Mouse (Mus musculus) gastrocnemius, postnatal 14 days (tissue): ENCODE data around the gene Etv1. TPM values are rescaled to one million over a fixed set of nuclear protein-coding genes. Genes with fewer than 3 reads are reported as not detected.
"Not testable (repeated sequence)": the region's sequence is repeated elsewhere in the genome, so short reads cannot be mapped to it uniquely, and the experiment has no call there.

Experiments
- DNase-seq: peaks from one replicate; pipeline ENCODE4 v3.0.0; 2021; ENCODE audit warnings: mixed read lengths
- intact Hi-C: fragments of 180-260 bp; cut with DNase I; formaldehyde crosslinking; loops from one replicate; pipeline ENCODE4 v1.15.1; 2025; ENCODE audit warnings: low total_unique reads
- total RNA-seq, 2 experiments: library from RNA; stranded (reverse); gene quantifications; 2 replicates each; pipeline ENCODE4 v1.2.3; 2021

Gene Etv1
- total RNA-seq, 2 experiments from 2014 or later: 6.7 to 7.1 TPM

DNA sequence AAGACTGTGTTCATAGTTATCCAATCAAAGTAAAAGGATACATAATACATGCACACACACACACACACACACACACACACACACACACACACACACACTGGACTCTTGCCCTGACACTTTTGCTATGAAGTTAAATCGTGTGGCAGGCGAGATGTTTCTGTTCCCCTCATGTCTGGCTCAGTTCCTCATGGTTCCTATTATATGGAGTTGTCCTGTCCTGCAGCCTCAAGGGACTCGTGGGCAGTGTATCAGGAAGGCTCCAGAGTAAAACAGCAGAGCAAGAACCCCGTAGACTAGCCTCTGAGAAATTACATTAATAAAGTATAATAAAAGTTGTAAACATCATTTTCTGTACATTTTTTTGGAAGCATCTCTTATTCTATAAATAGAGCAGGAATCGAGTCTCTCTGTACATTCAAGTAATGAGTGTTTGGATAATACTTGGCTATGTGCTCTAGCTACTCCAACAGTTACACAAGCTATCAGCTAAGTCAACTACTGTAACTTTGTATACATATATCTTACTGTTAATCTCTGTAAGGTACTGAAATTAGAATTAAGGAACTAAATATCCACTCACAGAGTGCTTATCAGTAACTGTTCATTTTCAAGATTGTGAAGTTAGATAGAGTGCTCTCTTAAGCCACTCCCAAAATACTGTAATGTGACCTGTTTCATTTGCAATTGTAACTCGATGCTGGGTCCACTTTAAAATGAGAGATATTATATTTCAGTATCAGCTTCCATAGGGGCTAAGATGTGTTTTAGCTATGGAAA, 35.0 kb downstream of the Etv1 start:
- intact Hi-C loops: no loop called here
- no peak for DNase-seq

DNA sequence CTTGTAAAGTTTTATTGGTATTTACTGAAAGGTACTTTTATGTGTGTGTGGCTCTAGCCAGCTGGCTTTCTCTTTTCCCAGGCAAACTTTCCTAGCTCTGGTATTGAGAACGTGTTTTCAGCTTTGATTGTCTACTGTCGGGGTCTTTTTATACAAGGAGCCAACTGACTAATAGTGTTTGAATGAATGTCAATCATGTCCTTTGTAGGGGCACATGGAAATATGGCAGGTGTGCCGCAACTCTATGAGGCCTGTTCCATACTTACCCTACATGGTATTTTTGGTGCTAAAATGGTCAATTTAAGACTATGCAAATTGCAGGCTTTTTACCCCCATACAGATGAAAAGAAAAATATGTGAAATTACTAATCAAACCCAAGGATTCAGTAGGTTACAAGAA, 37.1 kb downstream of the Etv1 start:
- intact Hi-C loops: no loop called here

DNA sequence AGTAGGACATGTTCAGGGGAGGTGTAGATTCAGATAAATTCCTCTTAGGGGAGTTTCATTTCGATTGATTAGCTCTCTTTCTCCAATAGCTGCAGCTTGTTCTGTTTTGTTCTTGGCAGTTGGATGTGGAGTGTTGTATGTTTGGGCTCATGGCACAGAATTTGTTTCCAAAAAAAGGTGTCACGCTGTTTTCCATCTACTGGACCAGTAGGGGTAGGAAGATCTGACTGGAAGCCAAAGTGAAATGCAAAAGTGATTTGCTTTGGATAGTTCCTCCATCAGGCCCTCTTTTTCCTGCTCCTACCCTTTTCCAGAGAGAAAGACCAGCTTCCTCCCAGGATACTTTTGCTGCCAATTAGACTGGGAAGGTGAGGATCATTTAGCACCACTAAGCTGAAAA, 39.1 kb downstream of the Etv1 start:
- DNase-seq: no peak
- intact Hi-C loops: no loop called here

More for the DNA sequence above, 37.1 kb downstream of the Etv1 start:
- no peak for DNase-seq

DNA sequence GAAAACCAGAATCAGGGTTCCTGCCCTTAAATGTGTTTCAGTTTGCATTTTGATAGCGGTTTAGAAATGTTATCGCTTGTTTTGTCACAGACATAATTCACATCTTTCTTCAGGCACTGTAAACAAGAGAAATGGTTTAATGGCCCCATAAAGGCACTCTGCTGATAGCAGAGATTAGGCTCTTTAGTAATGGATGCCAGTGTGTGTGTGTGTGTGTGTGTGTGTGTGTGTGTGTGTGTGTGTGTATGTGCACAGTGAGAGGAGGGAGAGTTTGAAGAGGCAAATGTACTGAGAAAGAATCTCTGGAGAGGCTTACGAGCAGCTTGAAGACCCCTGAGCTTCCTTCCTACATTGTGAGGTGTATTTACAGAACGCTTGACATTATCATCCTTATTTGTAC, 41.5 kb downstream of the Etv1 start:
- intact Hi-C loops: no loop called here
- no peak for DNase-seq

DNA sequence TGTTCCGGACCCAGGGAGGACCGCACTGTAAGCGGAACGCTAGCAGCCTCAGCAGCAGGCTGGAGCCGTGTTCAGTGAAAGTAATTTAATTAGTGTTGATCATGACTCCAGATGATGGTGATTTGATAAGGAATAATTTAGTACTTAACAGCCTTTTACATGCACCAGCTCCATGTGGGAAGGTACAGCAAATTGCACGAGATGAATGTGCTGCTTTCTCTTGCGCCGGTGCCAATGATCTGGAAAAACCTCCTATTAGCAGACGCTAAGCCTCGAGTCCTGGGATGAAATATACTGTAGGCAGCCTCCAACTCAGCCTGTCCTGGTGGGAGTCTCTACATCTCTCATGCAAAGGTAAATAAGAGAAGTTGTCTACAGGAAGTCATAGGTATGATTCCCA, 45.2 kb downstream of the Etv1 start:
- intact Hi-C loops: no loop called here
- no peak for DNase-seq

DNA sequence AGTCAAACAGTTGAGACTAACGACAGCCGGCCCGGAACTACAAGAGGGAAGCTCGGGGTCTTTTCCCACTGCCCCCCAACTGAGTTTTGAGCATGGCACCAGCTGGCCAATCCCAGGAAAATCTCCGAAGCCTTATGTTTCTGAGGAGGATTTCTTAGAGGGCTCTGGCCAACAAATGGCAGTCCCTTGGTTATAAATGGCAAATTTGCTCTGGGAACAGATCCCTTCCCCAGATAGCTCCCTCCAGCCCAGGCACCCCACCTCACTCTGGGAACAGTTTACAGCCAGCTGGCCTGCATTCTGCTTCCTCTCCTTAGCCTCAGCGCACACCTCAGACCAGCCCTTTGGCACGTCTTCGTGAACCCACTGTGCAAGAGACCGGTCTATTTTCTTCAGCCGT, 53.8 kb downstream of the Etv1 start:
- intact Hi-C loops: no loop called here
- no peak for DNase-seq

DNA sequence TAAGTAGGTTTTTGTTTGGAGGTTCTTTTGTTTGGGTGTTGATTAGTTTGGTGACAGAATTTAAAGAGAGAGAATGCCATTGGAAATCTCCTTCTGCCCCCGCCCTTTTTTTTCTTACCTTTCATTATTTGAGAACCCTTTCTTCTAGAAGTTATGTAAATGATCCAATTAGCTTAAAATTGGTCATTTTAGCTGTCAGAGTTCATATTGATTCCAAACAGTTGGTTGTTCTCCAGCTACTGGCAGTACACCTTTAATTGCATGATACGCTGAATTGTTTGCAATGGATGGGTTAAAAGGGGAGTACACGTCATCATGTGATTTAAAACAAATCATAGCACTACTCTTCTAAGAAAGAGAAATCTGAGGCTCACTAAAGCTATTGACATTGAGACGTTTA, 55.4 kb downstream of the Etv1 start:
- no peak for DNase-seq
- intact Hi-C loops: no loop called here

DNA sequence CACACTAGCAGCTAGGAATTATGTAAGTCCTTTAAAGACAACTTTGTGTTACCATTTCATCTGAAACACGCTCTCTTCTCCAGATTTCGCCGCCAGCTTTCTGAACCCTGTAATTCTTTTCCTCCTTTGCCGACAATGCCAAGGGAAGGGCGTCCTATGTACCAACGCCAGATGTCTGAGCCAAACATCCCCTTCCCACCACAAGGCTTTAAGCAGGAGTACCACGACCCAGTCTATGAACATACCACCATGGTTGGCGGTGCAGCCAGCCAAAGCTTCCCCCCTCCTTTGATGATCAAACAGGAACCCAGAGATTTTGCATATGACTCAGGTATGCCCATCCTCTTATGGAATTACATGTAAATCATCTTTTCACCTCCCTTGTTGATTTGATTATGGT, 55.8 kb downstream of the Etv1 start:
- DNase-seq: not testable (repeated sequence)

DNA sequence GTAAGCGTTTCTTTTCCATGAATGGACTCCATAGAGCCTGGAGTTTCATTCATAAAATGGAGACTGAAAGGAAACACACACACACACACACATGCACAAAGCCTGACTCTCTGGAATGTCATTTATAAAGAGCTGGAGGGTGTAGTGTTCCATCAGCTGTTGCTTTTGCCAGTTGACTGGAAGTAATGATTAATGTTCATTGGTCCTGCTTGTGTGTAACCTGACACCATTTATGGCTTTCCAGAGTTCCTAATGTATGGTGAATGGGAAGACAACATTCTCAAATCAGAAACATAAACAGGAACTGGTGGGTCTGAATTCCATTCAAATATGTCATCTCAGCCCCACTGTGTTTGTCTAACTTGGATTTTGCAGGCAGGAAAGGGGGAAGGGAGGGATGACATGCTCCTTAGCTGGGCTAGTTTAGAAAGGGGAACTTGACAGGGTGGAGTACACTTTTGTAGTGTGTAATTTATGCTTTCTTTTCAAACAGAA, 64.7 kb downstream of the Etv1 start:
- DNase-seq: no peak
- intact Hi-C loops: no loop called here

More for the DNA sequence above, 55.8 kb downstream of the Etv1 start:
- intact Hi-C loops: not testable (repeated sequence)

DNA sequence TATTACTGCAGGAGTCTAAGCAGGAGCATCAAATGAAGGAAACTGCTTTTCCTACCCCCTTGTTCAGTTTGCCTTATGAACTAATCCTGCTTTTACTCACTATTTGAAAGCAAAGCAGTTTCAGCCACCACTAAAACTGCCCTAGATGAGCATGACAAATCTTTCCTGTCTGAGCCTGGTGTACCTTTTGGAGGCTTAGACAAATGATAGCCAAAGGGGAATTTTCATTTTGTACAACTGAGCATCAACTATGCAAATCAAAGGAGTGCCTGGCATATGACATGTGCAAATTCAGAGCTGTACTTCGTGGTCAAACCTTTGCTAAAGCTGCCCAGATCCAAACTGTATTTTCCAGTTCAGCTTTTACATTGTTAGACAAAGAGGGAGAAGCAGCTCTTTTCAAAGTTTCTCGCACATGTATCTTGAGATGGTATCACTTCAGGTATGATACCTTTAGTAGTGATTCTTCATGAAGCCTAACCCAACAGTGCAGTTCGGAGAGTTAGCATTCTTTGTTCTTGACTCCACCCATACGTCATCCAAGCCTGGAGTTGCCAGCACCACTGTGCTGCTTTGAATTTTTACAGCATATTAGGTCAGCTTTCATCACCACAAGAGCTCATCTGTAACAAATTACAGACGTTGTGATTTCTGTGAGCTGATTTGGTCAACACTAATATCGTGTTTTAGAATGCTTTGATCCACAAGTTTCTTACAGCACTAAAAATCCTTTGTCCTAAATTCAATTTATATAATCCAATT, 68.5 kb downstream of the Etv1 start:
- intact Hi-C loops: no loop called here
- no peak for DNase-seq

DNA sequence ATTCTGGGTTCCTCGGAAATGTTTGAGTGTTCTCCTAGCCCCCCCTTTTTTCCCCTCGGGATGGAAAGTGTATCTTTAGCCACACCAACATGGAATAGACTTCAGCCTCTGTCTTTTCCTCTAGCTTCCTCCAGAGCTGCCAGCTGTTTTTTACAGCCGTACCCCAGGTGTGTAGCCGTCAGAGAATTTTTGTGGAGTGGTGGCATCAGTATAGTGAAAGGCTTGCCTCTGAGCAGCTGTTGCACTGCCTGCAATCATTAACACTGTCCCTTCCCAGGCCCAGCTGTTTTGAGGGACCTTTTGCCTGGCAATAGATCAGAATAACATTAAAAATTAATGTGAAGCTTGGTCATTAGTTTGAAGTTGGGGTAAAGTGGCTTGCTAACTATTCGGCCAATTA, 70.8 kb downstream of the Etv1 start:
- no peak for DNase-seq
- intact Hi-C loops: no loop called here

DNA sequence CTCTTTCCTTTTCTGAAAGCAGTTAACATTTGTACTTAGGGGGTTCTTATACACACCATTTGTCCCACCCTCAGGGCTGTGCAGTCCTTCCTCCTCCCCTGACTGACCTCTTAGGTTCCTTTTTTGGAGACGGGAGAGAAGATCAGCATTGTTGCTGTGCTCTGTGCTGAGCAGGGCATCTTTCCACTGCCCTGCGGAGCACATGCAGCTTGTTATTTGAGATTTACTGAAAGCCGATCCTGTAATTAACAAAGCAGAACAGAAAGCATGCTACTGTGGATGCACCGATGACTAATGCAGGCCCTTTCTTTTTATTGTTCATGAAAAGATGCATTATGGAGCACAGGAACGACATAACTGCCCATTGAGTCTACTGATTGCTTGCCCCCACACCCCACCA, 75.1 kb downstream of the Etv1 start:
- intact Hi-C loops: no loop called here
- no peak for DNase-seq

DNA sequence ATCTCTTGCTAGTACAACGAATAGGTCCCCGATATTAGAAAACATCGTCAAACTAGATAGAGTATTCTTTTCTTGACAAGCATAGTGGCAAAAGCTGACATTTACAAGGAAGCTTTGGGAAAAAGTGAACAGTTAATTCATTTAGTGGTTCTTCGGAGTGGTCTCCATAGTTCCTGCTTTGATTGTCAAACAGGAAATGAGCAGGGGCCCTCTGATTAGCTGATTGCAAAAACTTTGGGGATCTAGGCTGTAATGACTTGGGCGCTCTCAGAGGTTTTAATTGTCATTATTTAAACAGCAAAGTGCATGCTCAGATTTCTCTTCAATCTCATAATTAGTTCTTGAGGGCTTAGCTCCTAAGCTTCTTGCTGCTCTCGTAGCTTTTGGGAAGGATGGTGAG, 75.6 kb downstream of the Etv1 start:
- intact Hi-C loops: no loop called here
- DNase-seq: no peak

DNA sequence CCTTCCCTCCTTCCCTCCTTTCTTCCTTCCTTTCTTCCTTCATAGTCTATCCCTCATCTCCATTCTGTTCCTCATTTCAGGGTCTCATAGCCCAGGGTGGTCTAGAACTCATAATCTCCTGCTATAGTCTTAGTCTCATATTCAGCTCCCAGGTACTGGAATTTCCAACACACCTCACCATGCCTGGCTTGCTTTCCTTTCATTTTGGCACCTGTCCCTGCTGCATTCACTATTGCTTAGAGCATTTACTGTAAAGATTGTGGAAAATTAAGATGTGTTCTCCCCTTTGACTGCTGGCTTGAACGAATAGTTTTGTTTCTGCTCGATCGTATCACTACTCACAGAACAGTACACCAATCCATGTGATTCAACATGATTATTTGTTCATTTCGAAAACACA, 80.5 kb downstream of the Etv1 start:
- DNase-seq: no peak
- intact Hi-C loops: no loop called here

DNA sequence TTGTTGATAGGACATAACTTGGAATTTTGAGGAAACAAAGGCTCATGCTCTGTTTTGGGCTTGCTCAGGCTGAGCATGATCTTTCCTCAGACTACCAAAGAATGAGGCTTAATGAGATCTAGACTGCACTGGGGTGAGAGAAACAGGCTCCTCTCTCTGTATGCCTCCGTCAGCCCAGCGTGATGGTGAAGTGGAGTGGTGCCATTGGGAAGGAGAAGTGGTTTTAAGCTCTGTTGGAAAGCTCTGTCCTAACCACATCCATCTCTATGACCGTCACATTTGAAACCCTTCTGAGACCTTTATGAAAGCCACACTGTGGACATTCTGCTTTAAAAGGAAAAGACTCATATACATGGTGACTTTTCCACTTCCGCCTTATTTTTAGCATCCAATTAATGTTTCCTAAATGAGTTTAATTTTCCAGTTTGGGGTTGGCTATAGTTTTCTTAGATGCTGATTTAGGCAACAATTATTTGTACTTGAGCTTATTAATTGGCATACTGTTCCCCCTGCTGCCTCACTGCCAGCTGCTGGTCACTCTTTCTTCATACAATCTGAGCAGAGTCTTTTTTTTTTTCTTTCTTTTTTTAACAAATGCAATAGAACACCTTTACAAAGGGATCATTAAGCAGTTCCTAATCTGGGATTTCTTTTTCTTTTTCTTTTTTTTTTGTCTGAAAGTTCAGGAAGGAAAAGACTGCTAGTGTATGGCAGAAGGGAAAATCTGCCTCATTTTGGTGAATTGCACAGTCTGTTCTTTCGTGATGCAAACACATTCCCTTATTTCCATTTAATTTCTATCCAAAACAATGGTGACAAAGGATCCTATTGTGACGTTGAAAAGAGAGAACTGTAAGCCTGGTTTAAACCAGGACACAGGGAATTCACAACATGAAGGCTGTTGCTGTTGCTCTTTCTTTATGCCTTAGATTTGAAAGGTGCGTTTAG, 81.3 kb downstream of the Etv1 start:
- intact Hi-C loops: no loop called here
- DNase-seq: no peak

DNA sequence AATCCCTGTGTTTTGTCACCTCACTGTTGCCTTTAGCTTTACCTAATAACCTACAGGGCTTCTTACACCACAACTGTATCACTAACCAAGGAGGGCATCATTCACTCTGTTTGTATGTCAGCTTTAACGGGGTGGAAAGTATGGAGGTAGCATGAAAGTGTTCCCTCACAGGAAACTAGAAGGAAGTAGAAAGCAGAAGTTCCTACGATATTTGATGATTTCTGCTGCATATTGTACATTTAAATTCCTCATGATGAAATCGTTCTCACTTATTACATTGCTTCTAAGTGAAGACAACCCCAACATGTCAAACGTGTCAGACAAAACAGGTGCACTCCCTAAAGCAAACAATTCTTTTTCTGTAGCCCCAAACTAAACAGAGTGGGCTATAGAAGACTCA, 84.2 kb downstream of the Etv1 start:
- DNase-seq: no peak
- intact Hi-C loops: no loop called here

DNA sequence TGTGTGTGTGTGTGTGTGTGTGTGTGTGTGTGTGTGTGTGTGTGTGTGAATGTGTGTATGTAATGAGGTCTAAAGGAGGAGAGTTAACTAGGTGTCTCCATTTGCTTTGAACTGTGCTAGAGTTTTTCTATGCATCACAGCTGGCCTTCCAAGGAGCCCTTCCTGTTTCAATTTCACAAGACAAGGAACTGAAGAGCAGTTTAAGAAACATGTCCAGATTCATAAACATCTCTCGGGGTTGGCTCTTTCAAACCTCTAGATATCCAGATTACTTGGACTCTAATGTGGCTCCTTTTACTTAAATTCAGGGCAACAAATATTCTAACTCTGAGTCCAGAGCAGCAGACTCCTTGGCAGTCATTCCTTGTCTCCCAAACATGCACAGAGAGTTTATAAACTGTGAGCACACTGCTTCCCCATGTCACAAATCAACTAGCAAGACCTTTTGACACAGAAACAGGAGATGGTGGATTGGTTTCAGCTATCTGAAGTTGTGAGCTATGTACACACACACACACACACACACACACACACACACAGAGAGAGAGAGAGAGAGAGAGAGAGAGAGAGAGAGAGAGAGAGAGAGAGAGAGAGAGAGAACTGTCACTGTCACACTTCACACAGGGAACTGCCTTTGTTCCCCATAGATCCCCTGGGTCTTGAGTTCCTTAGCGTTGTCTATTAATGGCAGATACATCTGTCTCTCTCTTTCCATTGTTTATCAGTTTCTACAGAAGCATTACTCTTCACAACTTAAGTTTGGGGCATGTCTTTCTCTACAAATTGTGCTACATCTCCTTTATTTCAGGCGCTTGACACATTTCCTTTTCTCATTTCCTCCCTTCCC, 85.0 kb downstream of the Etv1 start:
- DNase-seq: no peak
- intact Hi-C loops: no loop called here

DNA sequence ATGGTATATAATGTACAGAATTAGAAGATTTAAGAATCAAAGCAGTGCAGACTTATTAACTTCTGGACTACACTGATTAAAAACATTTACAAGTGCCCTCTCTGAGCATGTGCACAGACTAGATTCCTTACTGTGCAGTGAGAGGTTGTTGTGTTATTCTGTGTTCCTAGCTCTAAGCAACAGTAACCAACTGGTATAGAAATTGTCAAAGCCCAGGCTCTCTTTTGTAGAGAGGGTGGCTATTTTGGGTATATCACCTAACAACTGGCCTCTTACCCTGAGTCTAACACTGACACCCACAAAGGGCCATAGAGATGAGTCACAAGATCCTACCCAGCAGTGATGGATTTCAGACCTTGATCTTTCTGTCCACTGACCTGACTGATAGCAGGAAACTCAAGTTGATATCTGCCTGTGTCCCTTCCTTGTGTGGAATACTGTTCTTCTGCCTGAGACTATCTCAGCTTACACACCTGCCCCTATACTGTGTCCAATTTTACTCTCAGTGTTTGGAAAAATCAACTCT, 95.4 kb downstream of the Etv1 start:
- no peak for DNase-seq
- intact Hi-C loops: no loop called here

DNA sequence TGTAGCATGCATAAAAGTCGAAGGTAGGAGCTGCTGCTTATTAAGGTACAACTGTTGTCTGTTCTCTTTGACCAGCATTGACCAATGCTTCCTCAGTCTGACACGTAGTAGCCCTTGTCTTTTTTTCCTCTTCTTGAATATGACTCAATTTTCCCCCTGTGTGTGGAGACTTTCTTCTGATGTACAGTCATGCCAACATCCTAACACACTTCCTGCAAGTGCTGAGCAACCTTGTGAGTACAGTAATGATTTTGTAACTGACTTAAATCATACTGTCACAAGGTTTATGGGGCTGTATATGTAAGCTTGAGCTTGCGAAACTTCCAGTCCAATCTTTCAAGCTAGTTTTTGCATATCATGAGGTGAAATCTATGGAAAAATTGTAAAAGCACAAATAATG, 125.3 kb downstream of the Etv1 start:
- intact Hi-C loops: no loop called here
- DNase-seq: no peak
